ENCODE assay signal across 27 mouse cellular contexts in genomic region chr14:108209246-108209645, GRCm38 (mm10).
"Had no signal": no experiment of that assay in that cellular context is flagged by ENCODE, and none has a peak within 500 bp of the region (broad histone marks: within the 10 kb centered on the region; RNA-seq: fewer than 3 reads in every experiment).

No protein-coding gene starts in this region.

- H3K27me3 ChIP-seq: heart, embryonic 13.5 days; heart, embryonic 15.5 days; hindbrain, embryonic 13.5 days; hindbrain, embryonic 15.5 days; kidney, embryonic 15.5 days; limb, embryonic 12.5 days; liver, embryonic 13.5 days; liver, embryonic 15.5 days had no signal

- DNase-seq: gastrocnemius, postnatal 14 days; gastrocnemius, postnatal 36 days; heart, adult 11 months; heart, adult 2 months; heart, postnatal 14 days; heart, postnatal 36 days; kidney, adult 11 months; kidney, adult 2 months; kidney, adult 9 months; kidney, postnatal 25 days; kidney, postnatal 4 days; liver; liver, embryonic 13.5 days had no signal

- H3K9me3 ChIP-seq: heart, embryonic 13.5 days; heart, embryonic 15.5 days; hindbrain, embryonic 13.5 days; hindbrain, embryonic 15.5 days; kidney, embryonic 15.5 days; limb, embryonic 10.5 days; limb, embryonic 12.5 days; liver, embryonic 13.5 days; liver, embryonic 15.5 days had no signal

- H3K4me3 ChIP-seq: heart, adult 2 months; heart, embryonic 13.5 days; heart, embryonic 15.5 days; hindbrain, embryonic 13.5 days; hindbrain, embryonic 15.5 days; kidney, embryonic 15.5 days; layer of hippocampus, adult 2 months; left cerebral cortex, adult 2 months; limb, embryonic 10.5 days; limb, embryonic 12.5 days; liver, embryonic 13.5 days; liver, embryonic 15.5 days had no signal

- ATAC-seq: hindbrain, postnatal 0 days; intestine, embryonic 16.5 days had no signal

- H3K4me2 ChIP-seq: heart, embryonic 13.5 days; heart, embryonic 15.5 days; hindbrain, embryonic 13.5 days; hindbrain, embryonic 15.5 days; kidney, embryonic 15.5 days; limb, embryonic 12.5 days; liver, embryonic 11.5 days; liver, embryonic 13.5 days; liver, embryonic 15.5 days had no signal

- H3K4me1 ChIP-seq: heart, embryonic 13.5 days; heart, embryonic 15.5 days; hindbrain, embryonic 13.5 days; hindbrain, embryonic 15.5 days; kidney, embryonic 15.5 days; limb, embryonic 10.5 days; limb, embryonic 12.5 days; liver, embryonic 13.5 days; liver, embryonic 15.5 days had no signal

- H3K9ac ChIP-seq: heart, embryonic 13.5 days; heart, embryonic 15.5 days; hindbrain, embryonic 13.5 days; hindbrain, embryonic 15.5 days; kidney, embryonic 15.5 days; limb, embryonic 12.5 days; liver, embryonic 13.5 days; liver, embryonic 15.5 days had no signal

- H3K36me3 ChIP-seq: heart, embryonic 13.5 days; heart, embryonic 15.5 days; hindbrain, embryonic 13.5 days; hindbrain, embryonic 15.5 days; kidney, embryonic 15.5 days; limb, embryonic 10.5 days; limb, embryonic 12.5 days; liver, embryonic 13.5 days; liver, embryonic 15.5 days had no signal

- H3K27ac ChIP-seq: heart, adult 2 months; heart, embryonic 13.5 days; heart, embryonic 15.5 days; hindbrain, embryonic 13.5 days; hindbrain, embryonic 15.5 days; hindbrain, postnatal 0 days; kidney, embryonic 15.5 days; kidney, postnatal 0 days; layer of hippocampus, adult 2 months; left cerebral cortex, adult 2 months; limb, embryonic 10.5 days; limb, embryonic 12.5 days; liver, embryonic 13.5 days; liver, embryonic 15.5 days had no signal
